Mouse (Mus musculus): ENCODE results near the gene Tmem268. TPM values are rescaled to one million over a fixed set of nuclear protein-coding genes. Genes with fewer than 3 reads are reported as not detected.

Gene Tmem268
- total RNA-seq, 2 experiments from 2014 or later, result 5.8 to 8.3 TPM

GRCm38 (mm10) chr4:63633181-63633580, 74.6 kb downstream of the Tmem268 start:
- no peak for DNase-seq (ENCODE audit: low spot score in 2 of 2)
- no peak for TF ChIP-seq CTCF (conservative IDR thresholded peaks at IDR 0.05)
- Histone ChIP-seq H3K4me3 (no peak overlapping the region), H3K27ac (no peak overlapping the region)

Other genes starting within 250 kb of the Tmem268 start
- not detected for gene Orm1, start 214.2 kb upstream of the Tmem268 start, total RNA-seq (2021)
- not detected for gene Orm3, start 202.6 kb upstream of the Tmem268 start, total RNA-seq (2021)
- gene Orm2, start 196.3 kb upstream of the Tmem268 start, total RNA-seq (2021), result not detected
- gene Akna, start 155.4 kb upstream of the Tmem268 start, total RNA-seq (2021), result 1 to 10 TPM; 3.5 to 3.8 TPM
- 10 to 100 TPM; 17.9 to 20.7 TPM for gene Whrn, start 62.8 kb upstream of the Tmem268 start, total RNA-seq (2021)
- gene Atp6v1g1, start 14.0 kb upstream of the Tmem268 start, total RNA-seq (2021), result 100 to 1,000 TPM; 119 to 128 TPM
- not detected for gene Gm11213, start 46.5 kb downstream of the Tmem268 start, total RNA-seq (2021)
- not detected for gene Tex48, start 63.6 kb downstream of the Tmem268 start, total RNA-seq (2021)
- not detected for gene Gm11214, start 104.6 kb downstream of the Tmem268 start, total RNA-seq (2021)
- gene Tnfsf15, start 186.3 kb downstream of the Tmem268 start, total RNA-seq (2021), result not detected